Mouse (Mus musculus) stomach, postnatal 0 days (tissue): Measurements from ENCODE around the gene Wdr93. TPM values are rescaled to one million over a fixed set of nuclear protein-coding genes. Genes with fewer than 3 reads are reported as not detected.

Source experiments
- ATAC-seq: fragments of 200-750 bp; cut with Nextera tagmentation; 2 replicates; pipeline ENCODE4 v1.8.0; 2017; ENCODE audit not compliant: low FRiP score, low TSS enrichment
- DNase-seq: peaks from one replicate; pipeline ENCODE4 v3.0.0-alpha.2; 2016; ENCODE audit warnings: low spot score
- H3K27ac ChIP-seq: fragments of 300-500 bp; sonication (generic); replicated peaks from 2 replicates; pipeline ENCODE4 v1.5.1; 2014; ENCODE audit warnings: mild to moderate bottlenecking, control low read depth
- H3K27me3 ChIP-seq: fragments of 300-500 bp; sonication (generic); 2 replicates; pipeline ENCODE4 v1.6.1; 2014; ENCODE audit warnings: low read length; ENCODE audit not compliant: control insufficient read depth, insufficient read depth
- H3K36me3 ChIP-seq: fragments of 300-500 bp; sonication (generic); 2 replicates; pipeline ENCODE4 v1.6.1; 2014; ENCODE audit warnings: low read length, mixed read lengths; ENCODE audit not compliant: control insufficient read depth, insufficient read depth
- H3K4me1 ChIP-seq: fragments of 300-500 bp; sonication (generic); replicated peaks from 2 replicates; pipeline ENCODE4 v1.6.1; 2014; ENCODE audit warnings: antibody characterized with exemption; ENCODE audit not compliant: control insufficient read depth, insufficient read depth
- H3K4me2 ChIP-seq: fragments of 300-500 bp; sonication (generic); replicated peaks from 2 replicates; pipeline ENCODE4 v1.6.1; 2014; ENCODE audit warnings: low read depth, mild to moderate bottlenecking, control low read depth, moderate library complexity
- H3K4me3 ChIP-seq: fragments of 300-500 bp; sonication (generic); 2 replicates; pipeline ENCODE4 v1.5.1; 2014; ENCODE audit warnings: low read depth, low read length, control low read depth
- H3K9ac ChIP-seq: fragments of 300-500 bp; sonication (generic); 2 replicates; pipeline ENCODE4 v1.6.1; 2014; ENCODE audit warnings: mild to moderate bottlenecking, low read length, control low read depth, mixed read lengths
- H3K9me3 ChIP-seq: fragments of 300-500 bp; sonication (generic); 2 replicates; pipeline ENCODE4 v1.6.1; 2016; ENCODE audit warnings: low read length; ENCODE audit not compliant: control insufficient read depth
- CTCF ChIP-seq: IDR thresholded peaks from 2 replicates; pipeline ENCODE4 v1.5.1; 2016; ENCODE audit warnings: antibody characterized with exemption, low read depth, mild to moderate bottlenecking, moderate library complexity
- EP300 ChIP-seq: optimal IDR thresholded peaks from 2 replicates; pipeline ENCODE3; 2016; ENCODE audit warnings: antibody characterized with exemption
- WGBS: fragments of 180-500 bp; shearing (Covaris S2); extraction: QIAGEN DNeasy Blood & Tissue Kit; methylation state at CpG from one replicate; pipeline ENCODE4 v1.1.7; 2014; 5-methylcytosine and 5-hydroxymethylcytosine counted together
- polyA plus RNA-seq: library from polyadenylated mRNA; unstranded; fragments of >200 nt; fragmentation: Nextera tagmentation; extraction: Ambion mirVana; gene quantifications from 2 replicates; pipeline ENCODE4 v1.2.1, GENCODE M21; 2015

Gene Wdr93
- polyA plus RNA-seq, 1 experiment from 2014 or later, result 0.04 TPM

- TF ChIP-seq EP300, result no peak
- TF ChIP-seq CTCF, result no peak
- DNase-seq (no peak), ATAC-seq (no peak)
- H3K9ac ChIP-seq, result no peak overlapping the region
- no peaks in the 10 kb centered on the region for H3K36me3 ChIP-seq
- WGBS, result 82% methylated on average over 3 of the region's 3 CpGs
- H3K4me2 ChIP-seq, result no peak overlapping the region
- H3K4me1 ChIP-seq, result no peaks in the 10 kb centered on the region
- H3K27ac ChIP-seq, result no peak overlapping the region
- H3K9me3 ChIP-seq, result no peaks in the 10 kb centered on the region
- H3K27me3 ChIP-seq, result no peaks in the 10 kb centered on the region
- H3K4me3 ChIP-seq, result no peak overlapping the region
Observed at GRCm38 (mm10) chr7:79769664-79770063, 26.7 kb downstream of the Wdr93 start.

GRCm38 (mm10) chr7:79771561-79772512 lies 28.9 kb downstream of the Wdr93 start:
- H3K36me3 ChIP-seq, result no peaks in the 10 kb centered on the region
- H3K9me3 ChIP-seq, result no peaks in the 10 kb centered on the region
- no peak overlapping the region for H3K4me2 ChIP-seq
- H3K4me1 ChIP-seq, result no peaks in the 10 kb centered on the region
- TF ChIP-seq CTCF (no peak), EP300 (no peak)
- DNase-seq (no peak), ATAC-seq (no peak; the same call in 1 of the 2 replicates)
- H3K27ac ChIP-seq, result no peak overlapping the region
- 51% methylated on average over 14 of the region's 15 CpGs for WGBS
- H3K27me3 ChIP-seq, result no peaks in the 10 kb centered on the region
- no peak overlapping the region for H3K4me3 ChIP-seq
- no peak overlapping the region for H3K9ac ChIP-seq

- peak; percentile 79 for ATAC-seq
- H3K9me3 ChIP-seq, result no peaks in the 10 kb centered on the region
- H3K27me3 ChIP-seq, result no peaks in the 10 kb centered on the region
- H3K4me2 ChIP-seq, result peak overlapping the region; percentile 56
- H3K27ac ChIP-seq, result no peak overlapping the region
- no peaks in the 10 kb centered on the region for H3K36me3 ChIP-seq
- H3K4me3 ChIP-seq, result peak overlapping the region; percentile 33
- 22% methylated on average over 16 of the region's 16 CpGs for WGBS
- peak; percentile 77 for DNase-seq
- H3K9ac ChIP-seq, result peak overlapping the region; percentile 36
- no peaks in the 10 kb centered on the region for H3K4me1 ChIP-seq
- TF ChIP-seq CTCF (peak; percentile 96), EP300 (no peak)
Observed at GRCm38 (mm10) chr7:79780647-79781626, 38.0 kb downstream of the Wdr93 start.

- Histone ChIP-seq H3K4me1 (no peaks in the 10 kb centered on the region), H3K9ac (no peak overlapping the region), H3K4me3 (no peak overlapping the region), H3K27ac (no peak overlapping the region), H3K27me3 (no peaks in the 10 kb centered on the region), H3K9me3 (no peaks in the 10 kb centered on the region), H3K4me2 (no peak overlapping the region), H3K36me3 (no peaks in the 10 kb centered on the region)
- TF ChIP-seq EP300 (no peak), CTCF (no peak)
- WGBS, result 79% methylated on average over 11 of the region's 11 CpGs
- DNase-seq (no peak), ATAC-seq (no peak)
Observed at GRCm38 (mm10) chr7:79781826-79782515, 39.0 kb downstream of the Wdr93 start.

- no peak overlapping the region for H3K4me3 ChIP-seq
- H3K9me3 ChIP-seq, result no peaks in the 10 kb centered on the region
- H3K4me1 ChIP-seq, result no peaks in the 10 kb centered on the region
- H3K4me2 ChIP-seq, result no peak overlapping the region
- no peak overlapping the region for H3K27ac ChIP-seq
- DNase-seq (no peak), ATAC-seq (no peak)
- H3K36me3 ChIP-seq, result no peaks in the 10 kb centered on the region
- 85% methylated on average over 2 of the region's 2 CpGs for WGBS
- TF ChIP-seq CTCF, result no peak
- TF ChIP-seq EP300, result no peak
- H3K9ac ChIP-seq, result no peak overlapping the region
- H3K27me3 ChIP-seq, result no peaks in the 10 kb centered on the region
Observed at GRCm38 (mm10) chr7:79782516-79782855, 39.5 kb downstream of the Wdr93 start.
